Mouse (Mus musculus) liver (tissue): ENCODE measurements around the gene Tlx2.

Experiments
- DNase-seq: peaks from one replicate; pipeline ENCODE4 v3.0.0-alpha.2; 2020; ENCODE audit warnings: mixed read lengths

Tlx2 gene

DNA sequence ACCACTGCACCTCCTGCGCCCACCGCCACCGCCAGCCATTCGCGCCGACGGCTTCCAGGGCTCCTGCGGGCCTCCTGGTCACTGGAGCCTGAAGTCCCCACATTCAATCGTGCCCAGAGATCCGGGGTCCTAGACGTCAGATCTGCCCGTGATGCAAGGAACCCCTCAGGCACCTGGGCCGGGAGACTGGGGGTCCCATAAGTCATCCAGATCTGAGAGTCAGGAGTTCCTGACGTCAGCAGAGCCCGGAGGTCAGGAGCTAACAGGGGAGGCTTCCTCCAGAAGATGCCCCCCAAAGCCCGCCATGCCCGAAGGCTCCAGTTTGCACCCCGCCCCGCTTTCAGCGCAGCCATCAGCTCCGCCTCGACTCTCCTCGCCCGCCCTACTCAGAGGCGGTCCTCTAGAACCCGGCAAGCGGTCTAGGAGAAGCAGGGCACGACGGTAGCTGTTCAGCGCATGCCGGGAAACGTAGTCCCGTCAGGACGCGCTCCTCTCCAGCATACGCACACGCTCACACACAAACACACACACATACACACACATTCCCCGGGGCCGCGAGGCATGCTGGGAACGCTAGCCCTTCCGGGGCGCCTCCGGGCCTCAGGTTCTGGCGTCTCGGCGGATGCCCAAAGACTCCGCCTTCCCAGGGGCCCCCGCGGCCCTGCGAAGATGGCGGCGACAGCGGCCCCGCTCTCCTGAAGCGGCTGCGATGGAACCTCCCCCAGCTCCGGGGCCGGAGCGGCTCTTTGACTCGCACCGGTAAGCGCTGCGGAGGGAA lies 15.8 kb downstream of the Tlx2 start, which contains the start of gene Aup1:
Aup1 (plus strand) TSS at position 448 of the 778 bp plus-strand sequence.
- peak; percentile 98 for DNase-seq

DNA sequence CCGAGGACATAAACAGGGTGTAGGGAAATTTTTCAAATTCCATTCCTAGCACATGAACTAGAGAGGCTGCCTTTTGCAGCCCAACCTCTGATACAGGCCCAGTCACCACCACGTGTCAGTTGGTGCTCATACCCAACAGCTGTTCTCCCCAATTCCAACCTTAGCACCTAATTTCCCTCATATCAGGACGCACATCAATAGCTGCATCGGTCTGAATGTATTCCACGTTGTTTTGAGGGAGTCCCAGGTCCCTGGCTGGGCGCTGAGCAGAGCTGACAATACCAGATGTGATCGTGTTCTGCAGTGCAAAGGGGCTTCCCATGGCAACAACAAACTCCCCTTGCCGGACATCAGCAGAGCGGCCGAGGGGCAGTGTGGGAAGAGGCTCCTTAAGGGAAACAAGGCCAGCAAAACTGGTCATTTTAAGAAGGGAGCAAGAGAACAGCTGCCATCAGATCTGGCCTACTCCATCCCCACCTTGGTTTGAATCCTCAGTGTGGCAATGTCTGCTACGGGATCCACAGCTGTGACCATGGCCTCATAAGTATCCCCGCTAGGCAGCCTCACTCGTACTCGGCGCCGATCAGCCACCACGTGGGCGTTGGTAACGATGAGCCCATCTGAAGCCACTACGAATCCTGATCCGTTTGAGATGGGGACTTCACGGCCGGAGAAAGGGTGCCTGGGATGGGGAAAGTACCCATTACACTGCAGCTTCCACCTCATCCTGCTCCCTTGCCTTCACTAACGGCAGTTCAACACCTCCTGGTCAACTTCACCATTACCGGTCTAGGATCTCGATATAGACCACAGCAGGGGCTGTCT lies 16.7 kb downstream of the Tlx2 start:
- peak; percentile 70 for DNase-seq

DNA sequence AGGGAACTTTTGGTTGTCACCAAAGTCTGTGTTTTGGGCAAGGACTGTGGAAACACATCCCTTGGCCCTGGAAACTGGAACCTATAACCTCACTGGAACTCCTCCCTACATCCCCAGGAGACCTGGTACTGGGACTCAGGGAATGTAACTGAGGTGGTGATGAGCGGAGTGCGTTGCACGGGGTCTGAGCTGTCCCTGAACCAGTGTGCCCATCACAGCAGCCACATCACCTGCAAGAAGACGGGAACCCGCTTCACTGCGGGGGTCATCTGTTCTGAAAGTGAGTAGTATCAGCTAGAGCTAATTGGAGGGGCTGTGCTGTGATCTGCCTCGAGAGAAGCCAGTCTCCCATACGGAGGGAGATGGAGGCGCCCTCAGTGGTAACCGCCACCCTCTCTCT lies 20.7 kb downstream of the Tlx2 start:
- DNase-seq, result no peak

DNA sequence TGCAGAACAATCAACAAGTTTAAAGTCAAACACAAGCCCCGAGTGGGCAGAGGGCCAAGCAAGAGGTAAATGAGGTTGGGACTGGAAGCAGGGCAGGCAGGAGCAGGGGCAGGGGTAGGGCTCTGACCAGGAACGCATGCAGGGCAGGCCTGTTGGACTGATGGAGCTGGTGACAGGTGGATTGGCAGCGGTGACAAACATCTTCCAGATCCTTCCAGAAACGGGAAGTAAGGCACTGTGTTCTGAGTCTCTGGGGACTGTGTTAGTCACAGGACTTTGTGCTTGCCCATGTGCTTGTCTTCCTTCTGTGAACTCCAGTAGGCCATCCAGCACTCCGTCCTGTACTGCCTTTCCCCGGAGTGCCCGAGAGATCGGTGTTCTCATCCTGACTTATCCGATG lies 25.4 kb downstream of the Tlx2 start:
- DNase-seq, result no peak

DNA sequence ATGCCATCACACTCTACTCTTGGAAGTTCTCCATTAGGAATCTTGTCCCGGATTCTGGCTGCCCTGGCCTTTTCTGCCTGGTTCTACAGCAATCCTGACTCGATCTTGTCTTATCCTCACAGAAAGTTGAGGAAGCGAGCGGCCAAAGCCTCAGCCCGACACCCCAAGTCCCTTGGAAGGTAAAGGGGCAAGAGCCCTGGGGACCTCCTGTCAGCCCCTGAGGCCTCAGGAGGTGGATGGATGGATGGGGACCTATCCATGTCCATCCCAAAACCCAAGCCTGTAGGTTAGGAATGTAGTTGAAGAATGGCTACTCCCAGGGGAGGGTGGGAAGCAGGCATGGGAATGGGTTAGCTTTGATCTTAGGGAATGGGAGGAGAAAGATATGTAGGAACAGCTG lies 26.1 kb downstream of the Tlx2 start:
- no peak for DNase-seq

DNA sequence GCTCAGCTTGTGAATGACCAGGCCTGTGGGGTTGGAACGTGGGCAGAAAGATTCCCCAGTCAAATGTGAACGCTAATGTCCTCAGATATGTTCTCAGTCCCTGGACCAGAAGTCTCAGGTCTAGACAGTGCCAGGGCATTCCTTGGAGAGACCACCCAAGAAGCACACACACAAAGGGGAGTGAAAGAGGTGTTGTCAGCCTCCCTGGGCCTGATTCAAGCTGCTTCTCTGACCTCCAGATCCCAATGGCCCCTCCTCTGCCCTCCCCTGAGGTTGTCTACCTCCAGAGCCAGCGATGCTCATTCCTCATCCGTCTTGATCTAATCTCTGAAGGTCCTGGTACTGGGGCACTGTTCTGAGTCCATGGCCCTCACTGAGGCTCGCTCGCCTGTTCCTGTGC lies 26.5 kb downstream of the Tlx2 start:
- DNase-seq, result no peak

DNA sequence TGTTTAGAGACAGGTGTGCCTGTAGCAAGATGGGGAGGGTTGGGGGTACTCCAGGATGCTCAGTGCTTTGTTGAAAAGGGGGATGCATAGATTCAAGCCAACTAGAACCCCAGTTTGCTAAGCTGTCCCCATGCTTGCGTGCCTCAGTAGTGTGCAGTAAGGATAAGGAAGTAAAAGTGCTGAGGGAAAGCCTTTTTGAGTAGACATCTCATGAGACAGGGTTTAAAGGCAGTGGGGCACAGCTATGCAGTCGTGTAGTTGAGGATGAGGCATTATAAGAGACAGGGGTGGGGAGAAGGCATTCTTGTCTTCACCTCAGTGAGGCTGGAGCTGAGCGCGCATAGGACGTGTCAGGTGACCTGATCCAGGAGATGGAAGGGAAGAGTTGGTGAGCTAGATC lies 29.5 kb downstream of the Tlx2 start:
- DNase-seq, result no peak

DNA sequence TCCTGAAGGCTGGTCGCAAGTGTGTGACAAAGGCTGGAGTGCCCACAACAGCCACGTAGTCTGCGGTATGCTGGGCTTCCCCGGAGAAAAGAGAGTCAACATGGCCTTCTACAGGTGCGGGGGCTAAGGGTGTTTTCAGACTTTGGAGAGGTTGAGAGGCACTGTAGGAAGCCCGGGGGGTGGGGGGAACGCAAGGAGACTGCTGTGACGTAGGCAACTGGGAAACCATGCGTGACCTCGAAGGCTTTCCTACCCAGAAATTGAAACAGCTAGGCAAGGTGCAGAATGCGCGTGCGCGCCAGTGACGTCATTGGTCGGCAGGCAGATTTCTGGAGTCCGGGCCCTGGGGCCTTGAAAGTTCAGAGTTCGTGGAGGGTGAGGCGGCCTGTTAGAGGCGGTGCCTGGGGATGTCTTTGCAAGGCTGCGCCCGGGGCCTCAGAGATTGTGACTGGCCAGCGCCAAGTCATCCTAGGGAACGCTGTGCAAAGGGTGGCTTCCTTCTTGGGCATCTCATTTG lies 31.5 kb downstream of the Tlx2 start:
- DNase-seq, result peak; percentile 95

DNA sequence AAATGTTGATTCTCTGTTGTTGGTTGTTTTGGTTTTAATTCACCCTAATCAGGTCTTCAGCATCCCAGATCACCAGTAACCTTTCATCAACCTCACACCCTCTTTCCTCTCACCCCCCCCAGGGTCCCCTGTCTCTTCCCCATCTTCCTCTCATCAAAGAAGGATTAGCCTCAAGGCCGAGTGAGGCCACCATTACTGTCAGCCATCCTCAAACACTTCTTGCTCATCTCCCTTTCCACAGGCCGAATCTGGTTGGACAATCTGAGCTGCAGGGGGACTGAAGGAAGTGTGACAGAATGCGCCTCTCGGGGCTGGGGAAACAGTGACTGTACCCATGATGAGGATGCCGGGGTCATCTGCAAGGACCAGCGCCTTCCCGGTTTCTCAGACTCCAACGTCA lies 32.9 kb downstream of the Tlx2 start:
- no peak for DNase-seq

DNA sequence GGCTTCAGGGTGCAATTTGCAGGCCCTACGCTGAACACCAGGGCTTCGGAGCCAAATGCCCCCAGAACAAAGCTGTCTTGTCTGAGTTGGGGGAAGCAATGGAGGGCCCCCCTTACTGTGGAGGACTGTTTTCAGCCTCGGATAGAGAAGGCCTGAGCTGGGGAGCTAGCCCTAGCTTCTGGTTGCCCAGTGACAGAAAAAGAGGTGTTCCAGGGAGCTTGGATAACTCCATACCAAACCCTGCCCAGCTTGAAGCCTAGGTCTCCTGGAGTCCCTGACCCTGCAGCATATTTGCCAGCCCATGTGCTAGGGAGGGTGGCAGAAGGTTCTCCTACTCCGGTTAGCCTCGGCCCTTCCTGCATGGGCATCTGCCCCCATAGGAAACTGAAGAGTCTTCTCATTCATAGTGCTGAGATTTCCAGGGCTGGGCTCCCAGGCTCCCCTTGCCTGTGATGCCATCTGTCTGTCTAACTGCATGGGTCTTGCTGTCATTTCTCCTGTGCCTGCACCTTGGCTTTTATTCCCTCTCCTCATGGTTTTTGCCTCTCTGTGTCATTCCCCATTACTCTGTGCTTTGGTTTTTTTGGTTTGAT lies 35.5 kb downstream of the Tlx2 start:
- DNase-seq, result no peak

DNA sequence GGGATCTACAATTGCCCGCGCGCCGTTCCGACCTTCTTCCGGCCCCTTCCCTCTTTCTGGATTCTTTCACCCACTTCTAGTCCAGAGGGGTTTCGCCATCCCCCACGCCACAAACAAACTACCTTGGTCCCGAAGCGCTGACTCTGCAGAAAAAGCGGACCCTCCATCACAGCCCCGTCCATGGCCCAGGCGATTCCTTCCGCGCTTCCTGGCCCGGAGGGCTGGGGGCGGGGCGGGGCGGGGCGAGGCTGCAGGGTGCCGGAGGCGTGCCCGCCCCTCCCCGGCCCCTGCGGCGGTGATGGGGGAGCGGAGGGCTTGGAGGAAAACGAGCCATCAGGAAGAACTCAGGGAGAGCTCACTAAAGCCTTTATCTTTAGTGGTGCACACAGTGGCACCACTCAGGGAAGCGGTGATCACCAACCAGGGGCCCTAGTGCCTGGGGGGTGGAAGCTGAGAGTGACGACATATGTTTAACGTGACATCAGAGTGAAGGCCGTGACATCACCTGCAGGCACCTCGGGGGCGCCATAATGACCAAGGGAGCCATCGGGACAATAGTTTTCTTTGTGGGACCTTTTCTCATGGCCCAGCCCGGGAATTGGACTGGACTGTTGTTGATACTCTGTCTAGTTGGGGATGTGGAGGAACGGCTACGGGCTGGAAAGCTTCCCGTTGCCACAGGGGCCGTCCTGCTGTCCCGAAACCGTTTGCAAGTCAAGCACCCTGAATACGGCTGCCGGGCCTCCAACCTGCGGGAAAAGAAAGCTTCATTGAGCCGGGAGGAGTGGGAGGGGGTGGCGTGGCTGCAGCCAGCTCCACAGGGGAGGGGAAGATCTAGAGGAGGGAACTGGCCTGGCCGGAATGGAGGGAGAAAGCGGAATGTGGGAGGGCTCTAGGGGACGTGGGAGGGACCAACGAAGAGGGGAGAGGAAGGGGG lies 36.6 kb downstream of the Tlx2 start, which contains the start of the genes Dok1 and Loxl3:
Dok1 (minus strand) TSS at position 223 of the 937 bp plus-strand sequence.
Loxl3 (plus strand) TSS at position 925 of the 937 bp plus-strand sequence.
- peak; percentile 90 for DNase-seq

DNA sequence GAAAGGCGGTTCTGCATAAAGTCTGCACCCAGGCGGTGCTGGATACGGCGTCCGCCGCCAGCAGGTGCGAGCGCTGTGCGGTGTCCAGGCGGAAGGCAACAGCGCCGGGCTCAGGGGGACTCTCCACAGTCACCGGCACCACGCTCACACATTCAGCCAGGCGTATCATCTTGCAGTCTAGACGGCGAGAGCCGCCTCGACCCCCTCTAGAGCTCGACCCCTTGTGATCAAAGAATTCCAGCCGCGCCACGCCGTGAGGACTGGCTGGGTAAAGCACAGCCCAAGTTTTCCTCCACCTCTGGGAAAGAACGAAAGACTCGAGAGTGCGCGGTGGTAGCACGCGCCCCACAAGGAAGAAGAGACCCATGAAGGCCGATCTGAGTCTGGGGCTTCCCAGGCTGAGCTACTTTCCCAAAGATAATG lies 37.3 kb downstream of the Tlx2 start:
- DNase-seq, result peak; percentile 77

DNA sequence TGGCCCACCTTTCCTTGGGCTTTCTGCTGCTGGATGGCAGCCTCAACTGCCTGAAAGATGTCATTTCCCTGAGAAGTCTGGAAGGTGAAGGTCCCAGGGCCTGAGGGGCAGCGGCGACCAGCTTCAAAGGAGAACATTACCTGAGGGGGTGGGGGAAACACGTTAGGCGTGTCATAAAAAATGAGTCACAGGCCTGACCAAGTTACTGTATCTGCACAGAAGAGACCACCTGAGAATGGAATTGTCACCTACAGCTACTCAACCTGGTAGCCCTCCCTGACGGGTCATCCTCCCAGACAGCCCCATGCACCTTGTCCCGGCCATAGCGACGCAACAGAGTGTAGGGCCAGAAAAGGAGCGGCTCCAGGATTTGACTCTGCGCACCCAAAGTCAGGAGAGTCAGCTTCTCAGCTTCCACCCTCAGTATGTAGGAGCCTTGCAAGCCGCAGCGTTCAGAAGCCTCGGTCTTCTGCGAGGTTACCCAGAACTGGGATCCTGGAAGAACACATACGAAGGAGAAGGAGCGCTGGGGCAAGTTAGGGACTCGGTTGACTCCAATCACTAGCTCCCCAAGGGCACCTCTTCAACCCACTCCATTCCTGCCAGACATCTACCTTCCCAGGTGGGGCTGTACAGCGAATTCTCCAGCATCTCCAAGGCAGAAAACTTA lies 38.0 kb downstream of the Tlx2 start:
- no peak for DNase-seq

DNA sequence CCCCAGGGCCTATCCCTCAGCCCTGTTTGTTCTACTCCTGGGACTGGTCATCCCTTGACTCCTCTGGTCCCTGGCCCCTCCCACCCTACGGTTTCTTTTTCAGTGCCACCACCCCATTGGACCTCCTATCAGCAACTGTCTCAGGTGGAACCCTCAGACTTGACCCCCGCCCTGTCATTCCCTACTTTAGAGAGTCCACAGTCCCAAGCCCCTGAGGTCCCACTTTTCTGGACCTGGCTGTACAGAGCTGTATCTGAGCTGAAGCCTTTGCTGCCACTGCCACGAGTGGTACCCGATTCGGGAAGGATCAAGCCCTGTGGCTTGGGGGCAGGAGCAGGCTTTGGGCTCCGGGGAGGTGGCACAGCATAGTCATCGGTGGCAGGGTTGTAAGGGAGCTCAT lies 39.0 kb downstream of the Tlx2 start:
- DNase-seq, result no peak

DNA sequence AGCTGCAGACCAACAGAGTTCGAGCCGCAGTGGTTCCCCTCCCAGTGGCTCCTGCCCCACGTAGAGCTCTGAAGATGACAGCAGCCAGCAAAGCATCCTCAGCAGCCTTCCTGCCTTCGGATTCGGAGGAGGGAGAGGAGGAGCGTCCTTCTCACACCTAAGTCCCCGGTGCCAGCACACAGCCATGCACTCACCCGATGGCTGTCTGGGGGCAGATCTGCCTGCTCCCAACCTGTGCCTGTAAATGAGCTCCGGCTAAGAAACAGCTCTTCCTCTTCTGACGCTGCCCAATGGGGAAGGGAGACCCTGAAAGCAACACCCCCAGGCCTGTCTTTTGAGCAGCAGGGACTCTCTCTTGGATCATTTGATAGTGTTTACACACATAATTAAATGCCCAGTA lies 40.3 kb downstream of the Tlx2 start:
- no peak for DNase-seq

DNA sequence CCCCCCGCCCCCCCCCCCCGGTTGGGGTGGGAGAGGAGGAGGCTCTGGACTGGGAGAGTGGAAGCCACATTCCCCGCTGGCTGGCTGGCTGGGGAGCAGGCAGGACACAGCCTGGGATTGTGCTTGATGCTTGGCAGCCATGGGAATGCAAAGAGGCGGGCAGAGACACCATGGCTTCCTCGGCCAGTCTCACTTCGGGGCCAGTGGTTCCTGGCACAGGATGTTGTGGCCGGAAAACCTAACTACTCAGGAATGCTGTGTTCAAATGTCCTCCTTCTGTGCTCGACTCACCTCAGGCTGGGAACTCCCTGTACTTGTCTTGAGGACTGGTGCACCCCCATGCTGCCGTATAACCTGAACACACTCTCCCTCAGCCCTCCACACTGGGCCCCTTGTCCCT lies 42.4 kb downstream of the Tlx2 start:
- no peak for DNase-seq

DNA sequence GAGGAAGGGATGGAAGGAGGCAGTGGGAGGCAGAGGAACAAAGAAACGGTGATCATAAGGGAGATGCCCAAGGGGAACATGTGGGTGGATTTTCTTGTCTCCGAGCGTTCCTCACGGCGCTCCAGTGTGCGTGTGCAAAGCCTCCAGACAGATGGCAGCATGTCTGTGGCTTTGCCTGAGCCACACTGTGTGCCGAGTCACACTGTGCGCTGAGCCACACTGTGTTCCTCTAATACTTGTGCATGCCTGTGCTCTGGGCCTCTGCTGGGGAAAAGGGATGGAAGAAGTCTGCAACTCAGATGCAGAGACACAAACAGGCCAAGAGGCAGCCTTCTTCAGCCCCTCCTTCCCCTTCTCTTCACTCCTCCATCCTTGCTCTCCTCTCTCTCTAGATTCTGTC lies 42.8 kb downstream of the Tlx2 start:
- DNase-seq, result no peak

DNA sequence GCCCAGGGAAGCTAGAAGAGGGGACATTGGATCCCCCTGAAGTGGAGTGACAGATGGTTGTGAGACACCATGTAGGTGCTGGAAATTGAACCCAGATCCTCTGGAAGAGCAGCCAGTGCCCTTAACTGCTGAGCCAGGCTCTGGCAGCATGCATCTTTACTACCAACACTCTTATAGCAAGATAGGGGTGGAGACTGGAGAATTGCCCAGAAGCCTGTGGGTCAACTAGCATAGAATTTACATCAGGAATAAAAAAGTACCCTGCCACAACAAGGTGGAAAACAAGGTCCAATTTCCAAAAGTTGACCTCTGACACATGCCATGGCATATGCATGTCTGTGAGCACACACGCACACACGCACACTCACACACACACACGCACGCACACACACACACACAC lies 44.9 kb downstream of the Tlx2 start:
- DNase-seq, result no peak

DNA sequence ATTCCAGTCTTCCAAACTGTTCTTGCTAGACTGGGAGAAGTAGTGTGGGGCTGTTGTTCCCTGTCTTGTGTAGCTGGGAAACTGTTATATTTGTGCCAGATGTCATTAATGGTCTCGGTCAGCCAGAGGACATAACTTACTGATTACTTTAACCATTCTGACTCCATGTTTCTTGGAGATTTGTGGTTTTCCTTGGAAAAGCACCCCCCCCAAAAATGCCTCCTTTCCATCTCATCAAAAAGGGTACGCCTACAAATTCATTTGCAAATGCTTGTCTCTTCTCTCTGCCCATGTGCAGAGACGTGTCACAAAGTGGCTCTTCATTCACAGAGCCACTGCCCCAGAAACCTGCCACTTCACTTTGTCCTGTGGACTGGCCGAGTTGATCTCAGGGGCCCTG lies 45.7 kb downstream of the Tlx2 start:
- no peak for DNase-seq

DNA sequence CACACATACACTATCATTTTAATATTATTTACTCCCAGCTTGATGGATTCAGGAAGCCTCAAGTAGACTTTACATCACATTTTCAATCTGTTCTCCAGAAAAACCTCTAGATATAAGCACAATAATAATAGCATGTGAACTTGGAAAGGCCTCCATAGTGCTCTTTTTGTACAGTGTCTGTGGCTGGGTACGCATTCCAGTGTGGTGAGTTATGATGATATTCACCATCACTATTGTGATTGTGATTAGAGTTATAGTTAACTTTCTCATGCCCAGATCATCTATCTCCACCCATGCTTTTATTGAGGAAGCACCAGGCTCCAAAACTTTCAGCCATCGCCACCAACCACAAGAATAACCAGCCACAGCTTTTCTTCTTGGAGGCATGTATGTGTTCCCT lies 46.3 kb downstream of the Tlx2 start:
- no peak for DNase-seq

DNA sequence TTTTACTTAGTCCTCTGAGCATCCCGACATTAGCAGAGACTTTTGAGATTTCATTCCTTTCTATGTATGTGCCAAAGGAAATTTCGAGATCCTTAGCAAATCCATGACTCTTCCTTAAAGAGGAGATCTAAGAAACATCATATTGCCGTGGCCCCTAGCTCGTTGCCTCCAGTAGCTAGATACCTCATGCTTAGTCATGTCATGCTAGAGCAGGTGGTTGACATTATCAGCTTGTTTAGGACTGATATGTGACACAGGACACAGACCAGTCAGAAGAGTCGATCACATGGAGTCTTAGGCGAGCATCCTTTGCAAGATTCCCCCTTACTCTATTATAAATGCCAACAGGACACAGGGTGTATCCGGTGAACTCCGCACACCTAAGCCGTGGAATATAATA lies 47.1 kb downstream of the Tlx2 start:
- peak; percentile 66 for DNase-seq
